Mouse (Mus musculus): ENCODE data around the gene Nptxr.

Nptxr gene

DNA sequence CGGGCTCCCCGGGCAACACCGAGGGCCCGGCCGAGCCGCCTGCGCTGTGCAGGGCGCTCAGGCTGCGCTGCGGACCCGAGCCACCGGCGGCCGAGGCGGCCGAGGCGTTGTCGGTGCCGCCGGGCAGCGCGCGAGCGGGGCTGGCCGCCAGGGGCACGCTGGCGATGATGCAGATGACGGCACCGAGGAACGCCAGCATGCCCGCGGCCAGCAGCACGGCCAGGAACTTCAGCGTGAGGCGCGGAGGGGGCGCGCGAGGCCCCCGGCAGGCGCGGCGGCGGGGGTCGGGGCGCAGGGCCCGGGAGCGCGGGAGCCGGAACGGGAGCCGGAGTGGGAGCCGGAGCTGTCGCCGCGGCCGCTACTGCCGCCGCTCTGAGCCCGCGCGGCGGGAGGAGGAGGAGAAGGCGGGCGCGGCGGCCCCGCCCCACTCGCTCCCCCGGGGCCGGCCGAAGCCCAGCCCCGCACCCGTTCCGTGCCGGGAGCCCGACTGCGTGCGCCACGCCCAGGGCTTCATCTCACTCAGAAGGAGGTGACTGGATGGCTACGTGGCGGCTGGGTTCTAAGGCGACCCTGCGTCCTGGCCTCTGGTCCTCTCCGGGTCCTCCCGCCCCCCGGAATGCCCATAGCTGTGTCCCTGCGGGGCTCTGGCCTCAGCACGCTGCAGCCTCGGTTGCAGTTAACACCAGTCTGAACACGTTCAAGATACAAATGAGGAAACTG lies at the start of gene Nptxr:
Nptxr (minus strand) TSS at position 415 of the 720 bp plus-strand sequence.
- in situ Hi-C loops (cut with MboI, MseI), result no loop called here

- in situ Hi-C loops (cut with MboI, MseI), result loop anchor here (10.0 kb wide), 1 partner anchor 1925 kb away; the partner anchor contains the start of gene Txn2
These were observed 45.6 kb upstream of the Nptxr start for GRCm38 (mm10) chr15:79850143-79850542.

DNA sequence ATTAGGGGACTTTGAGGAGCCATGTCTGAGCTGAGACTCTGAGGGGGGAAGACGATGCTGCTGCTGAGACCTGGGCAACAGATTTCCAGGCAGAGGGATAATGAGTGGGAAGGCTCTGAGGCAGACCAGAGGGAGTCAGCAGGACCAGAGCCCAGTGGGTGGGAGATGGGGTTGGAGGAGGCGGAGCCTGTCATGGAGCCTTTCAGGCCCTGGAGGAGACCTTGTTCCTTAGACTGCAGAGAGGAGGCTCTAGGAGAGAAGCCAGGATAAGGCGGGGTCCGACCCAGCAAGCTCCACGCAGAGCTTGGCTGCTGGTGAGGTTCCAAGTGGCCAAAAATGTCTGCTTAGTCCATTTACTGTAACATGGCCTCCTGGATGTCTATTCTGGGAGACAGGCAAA lies 42.5 kb upstream of the Nptxr start:
- in situ Hi-C loops (cut with MboI, MseI), result no loop called here

DNA sequence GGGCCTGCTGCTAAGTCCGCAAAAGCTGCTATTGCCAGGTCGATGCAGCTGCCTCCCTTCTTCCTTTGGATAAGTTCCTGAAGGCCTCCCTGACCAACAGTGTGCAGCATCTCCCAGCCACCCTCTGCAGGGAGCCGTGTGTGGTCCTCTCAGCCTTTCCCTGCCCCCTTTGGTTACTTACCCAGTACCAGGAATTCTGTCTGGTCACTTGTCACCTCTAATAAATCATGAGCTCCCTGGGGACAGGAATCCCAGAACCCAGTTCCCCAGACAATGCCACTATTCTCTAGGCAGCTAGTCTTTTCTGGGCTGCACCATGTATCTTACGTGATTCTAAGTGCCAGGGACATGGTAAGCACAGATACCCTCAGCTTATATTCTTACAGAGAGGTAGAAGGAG lies 41.4 kb upstream of the Nptxr start:
- in situ Hi-C loops (cut with MboI, MseI), result no loop called here

- in situ Hi-C loops (cut with MboI, MseI), result no loop called here
These were observed 38.4 kb upstream of the Nptxr start for GRCm38 (mm10) chr15:79842985-79843384.

- in situ Hi-C loops (cut with MboI, MseI), result no loop called here
These were observed 35.7 kb upstream of the Nptxr start for GRCm38 (mm10) chr15:79840281-79840680.

DNA sequence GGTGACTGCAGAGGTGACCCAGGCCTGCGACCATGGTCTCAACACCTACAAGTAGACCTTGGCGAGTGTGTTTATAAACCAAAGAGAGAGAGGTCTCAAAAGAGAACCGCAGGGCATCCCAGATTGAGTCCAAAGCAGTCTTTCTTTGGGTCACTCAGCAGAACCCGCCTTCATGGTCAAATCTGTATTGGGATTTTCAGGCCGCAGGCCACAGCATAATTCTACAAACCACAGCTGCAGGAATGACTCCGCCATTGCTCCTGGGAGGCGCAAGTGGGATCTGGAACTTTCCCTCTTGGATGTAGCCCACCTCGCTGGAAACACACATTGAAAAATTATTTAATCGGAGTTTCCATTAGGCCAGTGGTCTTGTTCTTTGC lies 30.3 kb upstream of the Nptxr start:
- in situ Hi-C loops (cut with MboI, MseI), result loop anchor here (5.0 kb wide), 1 partner anchor 47 kb away; no protein-coding TSS in a partner anchor

- in situ Hi-C loops (cut with MboI, MseI), result loop anchor here (5.0 kb wide), 1 partner anchor 48 kb away; no protein-coding TSS in a partner anchor
These were observed 29.7 kb upstream of the Nptxr start, which contains the start of the genes Npcd and Cbx6 for GRCm38 (mm10) chr15:79834130-79834880. TSS of gene Npcd (minus strand) at chr15:79834237. TSS of gene Cbx6 (minus strand) at chr15:79834688.

GRCm38 (mm10) chr15:79833251-79834050 lies 28.9 kb upstream of the Nptxr start:
- in situ Hi-C loops (cut with MboI, MseI), result loop anchor here (5.0 kb wide), 1 partner anchor 49 kb away; no protein-coding TSS in a partner anchor

DNA sequence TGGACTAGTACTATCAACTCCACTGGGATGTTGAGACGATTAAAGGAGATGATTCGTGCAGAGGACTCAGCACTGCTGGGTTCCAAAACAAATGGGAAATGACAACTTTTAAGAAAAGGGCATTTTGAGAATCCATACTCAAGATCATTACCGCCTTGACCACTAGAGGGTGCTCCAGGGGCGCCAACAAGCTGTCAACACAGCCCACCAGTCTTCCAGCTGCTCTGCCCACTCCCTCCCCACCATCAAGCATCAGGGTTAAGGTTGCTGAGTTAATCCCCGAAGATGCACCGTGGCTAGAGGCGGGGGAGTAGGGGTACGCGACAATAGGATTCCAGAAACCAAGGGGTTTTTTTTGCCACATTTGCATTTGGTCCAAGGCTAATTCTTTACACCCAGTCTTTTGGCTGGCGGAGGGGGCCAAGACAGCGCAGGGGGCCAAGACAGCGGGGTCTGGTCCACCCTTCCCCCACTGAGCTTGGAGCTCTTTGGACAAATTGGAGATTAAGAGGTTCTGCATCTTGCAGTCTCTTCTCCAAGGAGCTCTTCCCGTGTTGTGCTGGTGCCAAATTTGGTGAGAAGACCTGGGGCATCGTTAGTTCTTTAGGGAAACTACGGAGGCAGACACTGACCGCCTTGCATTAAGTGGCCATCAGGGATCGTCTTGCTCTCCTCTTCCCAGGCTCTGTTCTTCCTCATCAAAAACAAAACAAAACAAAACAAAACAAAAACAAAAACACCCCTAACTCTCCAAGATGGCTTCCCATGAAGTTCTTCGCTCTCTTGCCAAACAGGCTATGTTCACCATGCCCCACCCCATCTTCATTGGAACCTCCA lies 27.7 kb upstream of the Nptxr start:
- in situ Hi-C loops (cut with MboI, MseI), result loop anchor here (5.0 kb wide), 1 partner anchor 50 kb away; no protein-coding TSS in a partner anchor

- in situ Hi-C loops (cut with MboI, MseI), result loop anchor here (5.0 kb wide), 1 partner anchor 52 kb away; no protein-coding TSS in a partner anchor
These were observed 25.8 kb upstream of the Nptxr start for GRCm38 (mm10) chr15:79830388-79830787.

DNA sequence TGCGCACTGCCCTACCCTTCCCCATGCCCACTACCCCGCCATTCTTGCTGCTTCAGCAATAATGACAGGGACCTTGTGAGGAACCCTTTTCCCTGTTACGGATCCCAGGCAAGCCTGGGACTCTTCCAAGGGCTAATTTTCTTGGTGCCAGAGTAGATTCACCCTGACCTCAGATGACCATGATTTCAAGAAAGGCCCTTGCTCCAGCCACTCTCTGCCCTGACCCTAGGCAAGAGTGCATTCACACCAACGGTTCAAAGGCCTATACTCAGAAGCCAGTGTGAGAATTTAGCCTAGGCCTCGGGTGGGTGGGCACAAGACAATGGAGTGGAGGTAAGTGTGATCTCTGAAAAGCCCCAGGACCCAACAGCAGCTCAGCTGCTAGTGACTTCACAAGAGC lies 24.9 kb upstream of the Nptxr start:
- in situ Hi-C loops (cut with MboI, MseI), result loop anchor here (5.0 kb wide), 1 partner anchor 83 kb away; no protein-coding TSS in a partner anchor

GRCm38 (mm10) chr15:79828366-79829035 lies 23.9 kb upstream of the Nptxr start:
- in situ Hi-C loops (cut with MboI, MseI), result loop anchor here (5.0 kb wide), 1 partner anchor 84 kb away; no protein-coding TSS in a partner anchor

DNA sequence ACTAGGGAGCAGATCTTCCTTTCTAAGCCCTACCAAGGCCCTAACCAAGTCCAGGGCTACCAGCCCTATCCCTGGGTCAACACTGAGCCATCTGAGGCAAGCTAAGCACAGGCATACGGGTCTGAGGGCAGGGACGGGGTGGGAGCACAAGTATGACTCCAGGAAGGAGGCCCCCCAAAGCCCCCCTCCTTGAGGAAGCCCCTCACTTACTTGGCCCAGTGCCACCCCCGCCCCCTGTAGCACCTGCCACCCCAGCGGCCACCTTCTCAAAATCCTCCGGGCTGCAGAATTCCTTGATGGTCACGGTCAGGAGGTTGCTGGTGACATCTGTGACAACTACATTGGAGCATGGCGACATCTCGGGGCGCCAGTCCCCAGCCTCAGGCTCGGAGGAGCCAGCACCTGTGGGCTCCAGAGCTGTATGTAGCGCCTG lies 23.2 kb upstream of the Nptxr start:
- in situ Hi-C loops (cut with MboI, MseI), result loop anchor here (5.0 kb wide), 1 partner anchor 85 kb away; no protein-coding TSS in a partner anchor

DNA sequence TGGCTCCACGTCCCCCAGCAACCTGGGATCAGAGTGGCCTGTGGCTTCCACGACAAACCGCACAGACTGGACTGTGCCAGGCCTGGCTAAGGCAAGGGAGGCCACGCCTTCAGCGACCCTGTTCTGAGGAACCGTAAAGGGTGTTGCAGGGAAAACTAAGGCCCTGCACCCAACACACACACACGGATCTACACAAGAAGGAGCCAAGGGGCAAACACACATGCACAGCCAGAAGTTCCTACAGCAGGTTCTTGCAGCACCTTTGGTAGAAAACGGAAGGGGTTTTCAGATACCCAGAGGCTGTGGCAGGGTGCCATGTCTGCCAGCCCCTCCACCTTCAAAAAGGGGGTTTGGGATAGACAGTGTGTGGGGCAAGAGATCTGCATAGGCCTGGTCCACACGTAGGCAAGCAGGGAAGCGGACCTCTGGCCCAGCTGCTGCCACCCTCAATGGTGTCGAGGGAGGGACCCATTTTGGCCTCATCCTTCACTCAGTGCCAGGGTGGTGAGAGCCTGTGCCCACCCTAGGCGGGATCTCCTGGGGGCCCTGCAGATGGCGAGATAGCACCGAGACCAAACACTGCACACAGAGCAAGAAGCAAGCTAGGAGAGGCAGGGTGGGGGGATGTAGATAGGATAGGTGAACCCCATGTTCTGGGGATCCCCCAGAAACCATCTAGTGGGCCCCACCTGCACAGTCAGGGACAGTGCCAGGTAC lies 22.7 kb upstream of the Nptxr start:
- in situ Hi-C loops (cut with MboI, MseI), result loop anchor here (5.0 kb wide), 1 partner anchor 85 kb away; no protein-coding TSS in a partner anchor

DNA sequence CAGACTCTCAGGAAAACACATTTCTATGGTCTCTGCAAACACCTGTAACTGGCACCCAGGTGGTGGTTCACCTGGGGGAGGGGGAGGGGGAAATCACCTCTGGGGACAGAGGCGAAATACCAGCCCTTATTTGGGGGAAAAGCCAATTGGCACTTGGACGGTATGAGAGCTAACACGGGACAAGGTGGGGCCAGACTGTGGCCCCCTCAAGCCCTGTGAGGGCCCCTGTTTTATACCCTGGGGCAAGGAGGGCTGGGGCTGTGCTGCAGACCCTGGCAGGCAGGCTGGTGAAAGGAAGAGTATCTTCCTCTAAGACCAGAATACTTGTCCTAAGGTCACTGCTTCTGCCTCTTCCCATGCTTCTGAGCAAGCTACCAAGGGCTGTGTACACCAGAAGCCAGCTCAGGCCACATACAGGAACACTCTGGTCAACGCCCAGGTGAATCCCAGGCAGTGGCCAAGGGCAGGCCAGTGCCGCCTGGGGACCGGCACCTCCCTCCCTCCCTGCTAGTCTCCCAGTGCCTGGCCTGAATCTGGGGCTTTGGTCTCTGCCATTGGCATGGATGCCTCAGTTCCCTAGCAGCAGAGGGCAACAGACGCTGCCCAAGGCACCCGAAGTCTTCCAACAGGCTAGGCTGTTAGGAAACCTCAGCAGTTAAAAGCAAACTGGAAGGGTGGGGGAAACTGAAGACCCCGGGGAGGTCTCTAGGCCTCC lies 21.8 kb upstream of the Nptxr start:
- in situ Hi-C loops (cut with MboI, MseI), result loop anchor here (5.0 kb wide), 1 partner anchor 86 kb away; no protein-coding TSS in a partner anchor

- in situ Hi-C loops (cut with MboI, MseI), result loop anchor here (5.0 kb wide), 1 partner anchor 87 kb away; no protein-coding TSS in a partner anchor
These were observed 20.7 kb upstream of the Nptxr start for GRCm38 (mm10) chr15:79825146-79825825.
